Mouse (Mus musculus): ENCODE results near the gene Wsb2. TPM values are rescaled to one million over a fixed set of nuclear protein-coding genes. Genes with fewer than 3 reads are reported as not detected.

Gene Wsb2
- 75.4 and 86.0 TPM in 2 replicates for polyA plus RNA-seq (2014; fragmentation: Nextera tagmentation; extraction: Ambion mirVana)

DNA sequence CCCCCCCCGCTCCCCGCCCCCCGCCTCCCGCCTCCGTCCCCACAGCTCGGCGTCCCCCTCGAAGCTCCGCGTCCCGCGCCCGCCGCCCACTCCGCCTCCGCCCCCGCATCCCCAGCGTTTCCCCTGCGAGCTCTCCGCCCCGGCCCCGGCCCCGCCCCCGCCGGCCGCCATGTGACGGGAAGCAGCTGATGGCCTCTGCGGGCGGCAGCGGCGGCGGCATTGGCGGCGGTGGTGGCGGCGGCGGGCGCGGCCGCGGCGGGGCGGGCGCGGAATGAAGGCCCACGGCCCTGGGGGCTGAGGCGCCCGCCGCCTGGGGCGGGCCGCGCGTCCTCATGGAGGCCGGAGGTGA lies at the start of gene Wsb2:
Gene Wsb2 (plus strand): TSS at position 176 of the 349 bp plus-strand sequence.
- DNase-seq (ENCODE audit: low spot score) (peak; percentile 93), ATAC-seq (replicated peaks; ENCODE audit: low FRiP score) (peak; percentile 76)
- peak within 1 kb of the TSS; percentile 90 for H3K4me3 ChIP-seq (ENCODE audit: low read depth, low read length)
- H3K4me1 ChIP-seq (replicated peaks; ENCODE audit: control insufficient read depth, insufficient read depth, low read length) = peaks cover 19% of the 10 kb centered on the region; the same call in 1 of the 2 replicates
- H3K9ac ChIP-seq (ENCODE audit: low read length) = peak within 1 kb of the TSS; percentile 88
- H3K27ac ChIP-seq (ENCODE audit: low read depth, low read length) = peak within 1 kb of the TSS; percentile 81
- no peaks in the 10 kb centered on the region for H3K27me3 ChIP-seq (ENCODE audit: control insufficient read depth, insufficient read depth, low read length)
- H3K4me2 ChIP-seq (ENCODE audit: low read depth, low read length, severe bottlenecking) = peak within 1 kb of the TSS; percentile 84
- WGBS = 2% methylated on average over 13 of the region's 54 CpGs
- H3K36me3 ChIP-seq (ENCODE audit: control insufficient read depth, insufficient read depth, low read length) = no peaks in the 10 kb centered on the region
- H3K9me3 ChIP-seq (ENCODE audit: control insufficient read depth, low read length) = no peaks in the 10 kb centered on the region

DNA sequence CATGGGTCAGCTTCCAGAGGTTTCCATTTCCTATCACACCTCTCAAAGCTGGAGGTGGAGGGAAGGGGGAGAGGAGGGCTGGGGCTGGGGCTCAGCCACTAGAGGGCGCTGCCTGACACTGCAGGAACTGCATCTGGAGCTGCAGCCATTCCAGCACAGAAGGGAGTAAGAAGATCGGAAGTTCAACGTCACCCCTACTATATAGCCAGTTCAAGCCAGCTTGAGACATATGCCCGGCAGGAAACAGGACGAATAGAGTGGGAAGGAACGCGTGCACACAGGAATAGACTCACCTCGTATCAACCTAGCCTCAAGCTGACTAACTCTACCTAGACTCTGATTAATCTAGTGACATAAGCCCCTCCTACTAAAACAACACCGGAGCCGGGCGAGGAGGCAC lies 49.4 kb upstream of the Wsb2 start:
- Histone ChIP-seq H3K4me2 (ENCODE audit: low read depth, low read length, severe bottlenecking) (no peak overlapping the region), H3K4me3 (ENCODE audit: low read depth, low read length) (no peak overlapping the region), H3K9me3 (ENCODE audit: control insufficient read depth, low read length) (no peaks in the 10 kb centered on the region), H3K9ac (ENCODE audit: low read length) (no peak overlapping the region), H3K27me3 (ENCODE audit: control insufficient read depth, insufficient read depth, low read length) (no peaks in the 10 kb centered on the region), H3K4me1 (replicated peaks; ENCODE audit: control insufficient read depth, insufficient read depth, low read length) (no peaks in the 10 kb centered on the region), H3K36me3 (ENCODE audit: control insufficient read depth, insufficient read depth, low read length) (no peaks in the 10 kb centered on the region), H3K27ac (ENCODE audit: low read depth, low read length) (no peak overlapping the region)
- peak; percentile 85 for DNase-seq (ENCODE audit: low spot score)
- ATAC-seq (replicated peaks; ENCODE audit: low FRiP score) = no peak
- WGBS = 43% methylated on average over 11 of the region's 11 CpGs

DNA sequence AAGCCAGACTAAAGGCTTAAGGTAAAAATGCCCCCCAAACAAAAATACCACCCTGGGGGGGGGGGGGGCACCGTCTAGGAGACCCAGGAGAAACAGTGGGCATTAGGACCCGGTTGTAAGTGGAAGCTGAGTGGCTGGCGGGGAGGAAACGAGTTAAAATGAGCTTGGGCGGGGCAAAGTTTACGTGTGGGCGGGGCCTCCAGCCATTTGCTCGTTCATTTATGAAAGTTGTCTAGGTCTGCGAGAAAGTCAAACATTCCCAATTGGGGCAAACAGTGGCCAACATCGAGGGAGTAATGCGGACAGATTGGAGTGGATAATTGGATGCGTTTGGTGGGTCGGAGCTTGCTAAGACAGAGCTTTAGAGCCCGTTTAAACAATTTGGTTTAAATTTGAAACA lies 43.7 kb upstream of the Wsb2 start:
- no peaks in the 10 kb centered on the region for H3K9me3 ChIP-seq (ENCODE audit: control insufficient read depth, low read length)
- H3K9ac ChIP-seq (ENCODE audit: low read length) = no peak overlapping the region
- H3K4me3 ChIP-seq (ENCODE audit: low read depth, low read length) = no peak overlapping the region
- H3K4me1 ChIP-seq (replicated peaks; ENCODE audit: control insufficient read depth, insufficient read depth, low read length) = 0 out of 2 replicates have a peak, but pooled peaks cover 6% of the 10 kb centered on the region
- peaks cover 3% of the 10 kb centered on the region; the same call in 1 of the 2 replicates for H3K27me3 ChIP-seq (ENCODE audit: control insufficient read depth, insufficient read depth, low read length)
- no peaks in the 10 kb centered on the region for H3K36me3 ChIP-seq (ENCODE audit: control insufficient read depth, insufficient read depth, low read length)
- peak overlapping the region; percentile 33; the same call in 1 of the 2 replicates for H3K4me2 ChIP-seq (ENCODE audit: low read depth, low read length, severe bottlenecking)
- DNase-seq (ENCODE audit: low spot score) (no peak), ATAC-seq (replicated peaks; ENCODE audit: low FRiP score) (no peak)
- no peak overlapping the region for H3K27ac ChIP-seq (ENCODE audit: low read depth, low read length)
- WGBS = 31% methylated on average over 14 of the region's 14 CpGs

DNA sequence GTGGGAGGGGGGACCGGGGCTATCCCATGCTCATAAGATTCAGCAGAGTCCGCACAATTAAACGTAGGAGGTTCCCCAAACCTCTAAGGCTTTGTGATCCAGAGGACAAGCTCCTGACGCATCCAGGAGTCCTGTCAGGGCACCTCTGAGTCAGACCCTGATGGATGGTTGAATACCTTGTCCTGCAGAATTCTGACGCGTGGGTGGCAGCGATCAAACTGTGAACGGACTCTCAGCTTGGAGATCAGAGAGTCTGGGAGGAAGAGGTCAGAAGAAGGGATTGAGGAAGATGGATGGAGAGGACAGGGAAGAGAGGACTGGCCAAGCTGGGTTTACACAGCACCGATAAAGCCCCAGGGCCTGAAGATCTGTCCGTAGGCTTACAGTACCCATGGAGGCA lies 43.2 kb upstream of the Wsb2 start:
- H3K4me3 ChIP-seq (ENCODE audit: low read depth, low read length) = no peak overlapping the region
- no peak overlapping the region for H3K9ac ChIP-seq (ENCODE audit: low read length)
- no peak overlapping the region for H3K27ac ChIP-seq (ENCODE audit: low read depth, low read length)
- peak overlapping the region; percentile 33; the same call in 1 of the 2 replicates for H3K4me2 ChIP-seq (ENCODE audit: low read depth, low read length, severe bottlenecking)
- H3K27me3 ChIP-seq (ENCODE audit: control insufficient read depth, insufficient read depth, low read length) = peaks cover 3% of the 10 kb centered on the region; the same call in 1 of the 2 replicates
- 44% methylated on average over 10 of the region's 10 CpGs for WGBS
- no peak for DNase-seq (ENCODE audit: low spot score)
- H3K9me3 ChIP-seq (ENCODE audit: control insufficient read depth, low read length) = no peaks in the 10 kb centered on the region
- no peaks in the 10 kb centered on the region for H3K36me3 ChIP-seq (ENCODE audit: control insufficient read depth, insufficient read depth, low read length)
- H3K4me1 ChIP-seq (replicated peaks; ENCODE audit: control insufficient read depth, insufficient read depth, low read length) = 0 out of 2 replicates have a peak, but pooled peaks cover 6% of the 10 kb centered on the region
- no peak for ATAC-seq (replicated peaks; ENCODE audit: low FRiP score)

DNA sequence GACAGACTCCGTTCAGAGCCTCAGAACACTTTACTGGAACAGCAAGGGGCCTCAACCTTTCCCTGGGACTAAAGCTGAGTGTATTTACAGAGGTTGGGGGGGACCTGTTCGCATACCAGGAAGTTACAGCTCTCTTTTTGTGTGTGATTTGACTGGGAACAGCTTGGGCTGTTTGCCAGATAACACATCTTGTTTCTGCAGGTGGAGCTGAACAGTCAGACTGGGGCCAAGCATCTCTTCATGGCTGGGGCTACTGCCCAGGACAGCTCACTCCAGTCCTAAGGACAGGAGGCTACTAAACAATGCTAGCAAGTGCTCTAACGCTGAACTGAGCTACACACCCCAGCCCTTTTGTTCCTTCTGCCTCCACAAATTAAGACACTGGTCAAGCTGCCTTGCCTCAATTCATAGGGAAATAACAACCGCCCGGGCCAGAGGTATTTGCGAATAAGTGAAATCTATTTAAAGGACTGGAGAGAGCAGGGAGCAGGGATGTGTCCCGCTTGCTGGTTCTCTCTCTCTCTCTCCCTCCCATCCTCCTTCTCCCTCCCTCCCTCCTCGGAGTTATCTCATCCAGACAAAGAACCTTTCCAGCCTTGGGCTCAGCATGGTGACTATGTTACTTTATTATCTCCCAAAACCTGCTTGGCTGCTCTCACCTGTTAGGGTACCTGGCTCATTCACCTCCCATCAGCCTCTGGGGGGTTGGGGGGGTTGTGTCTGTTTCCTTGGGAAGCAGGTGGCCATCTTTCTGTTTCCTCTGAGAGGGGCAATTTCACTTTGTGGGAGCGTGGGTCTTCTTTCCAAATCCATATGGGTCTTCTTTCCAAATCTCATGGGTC lies 42.3 kb upstream of the Wsb2 start:
- H3K27me3 ChIP-seq (ENCODE audit: control insufficient read depth, insufficient read depth, low read length) = peaks cover 3% of the 10 kb centered on the region; the same call in 1 of the 2 replicates
- no peak for ATAC-seq (replicated peaks; ENCODE audit: low FRiP score)
- no peak overlapping the region for H3K4me2 ChIP-seq (ENCODE audit: low read depth, low read length, severe bottlenecking)
- H3K4me3 ChIP-seq (ENCODE audit: low read depth, low read length) = no peak overlapping the region
- no peak overlapping the region for H3K27ac ChIP-seq (ENCODE audit: low read depth, low read length)
- WGBS = 19% methylated on average over 9 of the region's 9 CpGs
- H3K4me1 ChIP-seq (replicated peaks; ENCODE audit: control insufficient read depth, insufficient read depth, low read length) = peaks cover 6% of the 10 kb centered on the region; the same call in 1 of the 2 replicates
- no peak for DNase-seq (ENCODE audit: low spot score)
- no peaks in the 10 kb centered on the region for H3K9me3 ChIP-seq (ENCODE audit: control insufficient read depth, low read length)
- H3K9ac ChIP-seq (ENCODE audit: low read length) = no peak overlapping the region
- no peaks in the 10 kb centered on the region for H3K36me3 ChIP-seq (ENCODE audit: control insufficient read depth, insufficient read depth, low read length)

DNA sequence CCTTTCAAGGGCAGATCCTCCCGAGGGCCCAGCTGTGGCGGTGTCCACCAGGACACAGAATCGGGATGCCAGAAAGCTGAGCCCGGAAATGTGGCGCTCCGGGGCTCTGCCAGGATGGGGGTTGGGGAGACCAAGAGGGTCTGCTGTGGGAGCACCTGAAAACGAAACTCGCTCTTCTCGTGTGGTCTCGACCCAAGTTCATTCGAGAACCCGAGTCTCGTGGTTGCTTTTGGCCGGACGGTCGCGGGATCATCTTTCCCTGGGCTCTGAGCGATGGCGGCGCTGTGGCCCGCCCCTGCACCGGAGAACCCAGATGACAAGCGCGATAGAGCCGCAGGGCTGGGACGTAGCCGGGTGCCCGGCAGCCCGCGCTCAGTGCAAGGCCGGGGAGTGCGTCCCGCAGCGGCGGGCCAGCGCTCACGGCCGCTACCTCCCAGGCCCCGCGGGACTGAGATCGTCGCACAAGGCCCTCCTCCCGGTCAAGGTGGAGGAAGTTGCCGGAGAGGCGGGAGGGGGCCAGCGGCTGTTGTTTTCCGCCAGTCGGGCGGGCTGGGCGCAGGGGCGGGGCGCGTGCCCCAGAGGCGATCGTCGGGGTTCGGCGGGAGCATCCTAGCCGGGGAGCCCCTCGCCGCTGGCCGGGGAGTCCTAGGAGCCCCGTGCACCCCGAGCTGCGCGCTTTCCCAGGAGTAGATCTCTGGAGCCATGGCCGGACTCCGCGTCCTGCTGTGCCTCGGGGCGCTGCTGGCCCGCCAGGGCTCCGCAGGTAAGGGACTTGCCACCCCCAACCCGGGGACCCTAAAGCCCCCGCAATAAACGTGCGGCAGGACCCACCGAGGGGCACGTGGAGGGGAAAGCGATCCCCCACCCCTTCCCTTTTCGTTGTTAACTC lies 38.1 kb upstream of the Wsb2 start, which contains the start of gene Vsig10:
Gene Vsig10 (plus strand): TSS at position 343 of the 889 bp plus-strand sequence.
- under 1% methylated on average over 76 of the region's 81 CpGs for WGBS
- Histone ChIP-seq H3K27me3 (ENCODE audit: control insufficient read depth, insufficient read depth, low read length) (peaks cover 3% of the 10 kb centered on the region; the same call in 1 of the 2 replicates), H3K27ac (ENCODE audit: low read depth, low read length) (no peak within 1 kb of the TSS), H3K36me3 (ENCODE audit: control insufficient read depth, insufficient read depth, low read length) (no peaks in the 10 kb centered on the region), H3K4me1 (replicated peaks; ENCODE audit: control insufficient read depth, insufficient read depth, low read length) (peaks cover 7% of the 10 kb centered on the region; the same call in 1 of the 2 replicates), H3K9me3 (ENCODE audit: control insufficient read depth, low read length) (no peaks in the 10 kb centered on the region), H3K4me3 (ENCODE audit: low read depth, low read length) (peak within 1 kb of the TSS; percentile 66), H3K4me2 (ENCODE audit: low read depth, low read length, severe bottlenecking) (peak within 1 kb of the TSS; percentile 99), H3K9ac (ENCODE audit: low read length) (peak within 1 kb of the TSS; percentile 77)
- peak; percentile 88 for ATAC-seq (replicated peaks; ENCODE audit: low FRiP score)
- DNase-seq (ENCODE audit: low spot score) = peak; percentile 82

DNA sequence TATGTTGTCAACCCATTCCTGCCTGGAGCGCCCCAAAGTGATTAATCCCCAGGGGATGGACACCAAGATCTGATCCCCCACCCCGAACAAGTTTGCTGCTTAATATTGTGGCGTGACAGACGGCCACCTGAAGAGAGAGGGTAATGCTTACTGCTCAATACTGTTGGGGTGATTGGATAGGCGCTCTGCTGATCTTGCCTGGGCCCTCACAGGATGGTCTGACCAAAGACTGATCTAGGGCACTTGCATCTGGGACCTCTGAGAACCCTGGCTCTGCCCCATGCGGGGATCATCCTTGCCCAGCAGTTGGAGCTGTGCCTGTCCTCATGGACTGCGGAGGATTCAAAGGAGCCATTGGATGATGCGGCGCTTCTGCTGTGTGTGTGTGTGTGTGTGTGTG lies 33.4 kb upstream of the Wsb2 start:
- Histone ChIP-seq H3K9ac (ENCODE audit: low read length) (no peak overlapping the region), H3K9me3 (ENCODE audit: control insufficient read depth, low read length) (no peaks in the 10 kb centered on the region), H3K27ac (ENCODE audit: low read depth, low read length) (no peak overlapping the region), H3K4me3 (ENCODE audit: low read depth, low read length) (no peak overlapping the region), H3K27me3 (ENCODE audit: control insufficient read depth, insufficient read depth, low read length) (peaks cover 3% of the 10 kb centered on the region; the same call in 1 of the 2 replicates), H3K36me3 (ENCODE audit: control insufficient read depth, insufficient read depth, low read length) (no peaks in the 10 kb centered on the region), H3K4me1 (replicated peaks; ENCODE audit: control insufficient read depth, insufficient read depth, low read length) (peaks cover 3% of the 10 kb centered on the region; the same call in 1 of the 2 replicates), H3K4me2 (ENCODE audit: low read depth, low read length, severe bottlenecking) (no peak overlapping the region)
- DNase-seq (ENCODE audit: low spot score) (no peak), ATAC-seq (replicated peaks; ENCODE audit: low FRiP score) (no peak)
- 83% methylated on average over 9 of the region's 9 CpGs for WGBS

DNA sequence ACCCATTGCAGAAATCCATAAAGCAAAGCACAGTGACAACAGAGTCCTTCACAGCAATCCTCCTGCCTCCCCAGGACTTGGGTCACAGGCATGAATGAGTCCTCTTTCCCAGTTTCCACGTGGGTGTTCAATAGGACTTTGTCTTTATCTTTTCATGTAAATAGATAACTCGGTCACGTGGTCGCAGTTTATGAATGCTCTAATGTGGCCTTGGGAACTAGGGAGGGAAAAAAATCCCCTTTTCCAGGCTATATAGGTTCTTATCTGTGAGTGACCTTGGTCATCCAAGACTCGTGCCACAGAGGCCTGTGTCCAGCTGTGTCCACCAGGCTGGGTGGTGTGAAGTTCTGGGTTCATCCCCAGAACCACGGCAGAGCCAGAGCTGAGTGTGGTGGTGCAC lies 30.7 kb upstream of the Wsb2 start:
- Histone ChIP-seq H3K27ac (ENCODE audit: low read depth, low read length) (no peak overlapping the region), H3K4me3 (ENCODE audit: low read depth, low read length) (no peak overlapping the region), H3K27me3 (ENCODE audit: control insufficient read depth, insufficient read depth, low read length) (no peaks in the 10 kb centered on the region), H3K4me2 (ENCODE audit: low read depth, low read length, severe bottlenecking) (no peak overlapping the region), H3K4me1 (replicated peaks; ENCODE audit: control insufficient read depth, insufficient read depth, low read length) (no peaks in the 10 kb centered on the region), H3K9ac (ENCODE audit: low read length) (no peak overlapping the region), H3K9me3 (ENCODE audit: control insufficient read depth, low read length) (no peaks in the 10 kb centered on the region), H3K36me3 (ENCODE audit: control insufficient read depth, insufficient read depth, low read length) (no peaks in the 10 kb centered on the region)
- WGBS = 83% methylated on average over 6 of the region's 6 CpGs
- DNase-seq (ENCODE audit: low spot score) (no peak), ATAC-seq (replicated peaks; ENCODE audit: low FRiP score) (no peak)
